Mouse (Mus musculus) CD8-positive naive resting alpha-beta T cell, adult 57 days (primary cell): ENCODE measurements around the gene Orai3. TPM values are rescaled to one million over a fixed set of nuclear protein-coding genes. Genes with fewer than 3 reads are reported as not detected.

Experiments
- total RNA-seq: library from RNA; stranded (reverse); gene quantifications from one replicate; pipeline ENCODE4 v1.2.4, GENCODE M21; 2023

Gene Orai3
- total RNA-seq = 13.8 TPM

DNA sequence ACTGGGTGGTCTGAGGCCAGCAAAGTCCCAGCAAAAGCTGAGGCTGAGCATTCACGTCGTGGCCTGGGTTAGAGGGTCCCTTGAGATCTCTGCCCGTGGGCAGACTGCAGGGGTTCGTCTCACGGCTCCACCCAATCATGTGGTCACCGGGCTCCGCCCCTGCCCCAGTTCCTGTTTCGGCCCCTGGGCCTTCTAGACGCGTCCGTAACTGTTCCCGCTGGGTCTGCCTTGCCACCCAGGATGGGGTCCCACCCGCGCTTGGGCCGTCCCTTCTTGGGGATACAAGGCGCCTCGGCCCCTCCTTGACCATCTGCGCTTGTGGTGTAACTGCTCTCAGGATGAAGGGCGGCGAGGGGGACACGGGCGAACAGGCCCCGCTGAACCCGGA lies at the start of gene Orai3:
Orai3 (plus strand) TSS at position 165 of the 388 bp plus-strand sequence.

DNA sequence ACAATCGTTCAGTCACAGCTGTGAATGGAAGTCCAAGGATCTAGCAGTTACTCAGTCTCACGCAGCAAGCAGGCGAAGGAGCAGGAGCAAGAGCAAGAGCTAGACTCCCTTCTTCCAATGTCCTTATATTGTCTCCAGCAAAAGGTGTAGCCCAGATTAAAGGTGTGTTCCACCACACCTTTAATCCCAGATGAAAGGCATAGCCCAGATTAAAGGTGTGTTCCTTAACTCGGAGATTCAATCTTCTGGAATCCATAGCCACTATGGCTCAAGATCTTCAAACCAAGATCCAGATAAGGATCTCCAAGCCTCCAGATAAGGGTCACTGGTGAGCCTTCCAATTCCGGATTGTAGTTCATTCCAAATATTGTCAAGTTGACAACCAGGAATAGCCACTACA lies 37.5 kb upstream of the Orai3 start, which contains the start of gene Ctf2:
Ctf2 (minus strand) TSS at position 101 of the 400 bp plus-strand sequence.

DNA sequence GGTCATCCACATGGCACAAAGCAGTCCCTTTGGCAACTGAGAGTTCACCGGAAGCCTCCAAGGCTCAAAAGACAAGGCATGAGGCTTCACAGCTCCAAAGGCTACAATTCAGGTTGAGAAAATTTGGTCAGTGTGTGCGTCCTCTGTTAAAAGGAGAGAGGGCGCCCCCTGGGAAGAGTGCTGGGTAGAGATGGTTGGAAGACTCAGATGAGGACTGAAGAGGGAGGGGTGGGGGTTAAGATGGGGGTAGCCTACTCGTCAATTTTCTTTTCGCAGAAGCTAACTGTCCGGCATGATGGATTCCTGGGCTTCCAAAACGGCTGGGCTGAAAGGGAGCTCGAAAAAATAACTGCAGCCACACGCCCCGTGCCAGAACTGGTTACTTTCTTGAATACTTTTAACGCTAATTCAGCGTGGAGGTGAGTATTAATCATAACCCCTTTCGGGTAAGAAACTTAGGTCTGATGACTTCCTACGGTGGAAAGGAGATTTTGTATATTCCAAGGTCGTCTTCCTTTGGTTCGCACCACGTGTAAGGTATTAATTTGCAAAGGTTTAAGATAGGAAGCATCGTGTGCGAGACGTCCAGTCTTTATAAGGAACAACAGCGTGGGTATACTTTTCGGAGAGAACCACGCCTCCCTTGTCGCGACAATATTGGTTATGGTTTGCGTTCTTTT lies 25.1 kb upstream of the Orai3 start, which contains the start of gene Fbxl19:
Fbxl19 (plus strand) TSS at position 178 of the 680 bp plus-strand sequence.

DNA sequence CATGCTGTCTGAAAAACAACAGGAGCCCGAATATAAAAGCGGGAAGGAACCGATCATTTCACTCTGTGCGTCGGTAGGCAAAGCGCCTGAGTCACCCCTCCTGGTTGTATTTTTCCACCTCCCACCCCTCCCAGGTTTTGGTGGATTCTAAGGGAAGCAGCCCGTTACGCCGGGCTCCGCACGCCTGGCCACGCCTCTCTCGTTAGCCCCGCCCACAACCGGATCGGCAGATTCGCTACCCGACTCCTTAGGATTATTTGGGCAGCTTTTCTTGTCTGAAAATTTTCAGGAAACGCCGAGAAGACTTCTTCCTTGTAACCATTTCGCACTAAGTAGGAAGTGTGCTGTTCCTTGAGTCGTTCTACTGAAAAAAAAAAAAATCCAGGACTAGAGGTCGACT lies 6.8 kb downstream of the Orai3 start, which contains the start of gene Setd1a:
Setd1a (plus strand) TSS at position 245 of the 400 bp plus-strand sequence.

DNA sequence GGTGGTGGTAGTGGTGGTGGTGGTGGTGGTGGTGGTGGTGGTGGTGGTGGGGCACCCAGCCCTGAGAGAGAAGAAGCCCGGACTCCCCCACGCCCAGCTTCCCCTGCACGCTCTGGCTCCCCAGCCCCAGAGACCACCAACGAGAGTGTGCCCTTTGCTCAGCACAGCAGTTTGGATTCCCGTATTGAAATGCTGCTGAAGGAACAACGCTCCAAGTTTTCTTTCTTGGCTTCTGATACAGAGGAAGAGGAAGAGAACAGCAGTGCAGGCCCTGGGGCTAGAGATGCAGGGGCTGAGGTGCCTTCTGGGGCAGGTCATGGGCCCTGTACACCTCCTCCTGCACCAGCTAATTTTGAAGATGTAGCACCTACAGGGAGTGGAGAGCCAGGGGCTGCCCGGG lies 15.7 kb downstream of the Orai3 start, which contains the start of gene Gm49388:
Gm49388 (plus strand) TSS at position 301 of the 400 bp plus-strand sequence.

DNA sequence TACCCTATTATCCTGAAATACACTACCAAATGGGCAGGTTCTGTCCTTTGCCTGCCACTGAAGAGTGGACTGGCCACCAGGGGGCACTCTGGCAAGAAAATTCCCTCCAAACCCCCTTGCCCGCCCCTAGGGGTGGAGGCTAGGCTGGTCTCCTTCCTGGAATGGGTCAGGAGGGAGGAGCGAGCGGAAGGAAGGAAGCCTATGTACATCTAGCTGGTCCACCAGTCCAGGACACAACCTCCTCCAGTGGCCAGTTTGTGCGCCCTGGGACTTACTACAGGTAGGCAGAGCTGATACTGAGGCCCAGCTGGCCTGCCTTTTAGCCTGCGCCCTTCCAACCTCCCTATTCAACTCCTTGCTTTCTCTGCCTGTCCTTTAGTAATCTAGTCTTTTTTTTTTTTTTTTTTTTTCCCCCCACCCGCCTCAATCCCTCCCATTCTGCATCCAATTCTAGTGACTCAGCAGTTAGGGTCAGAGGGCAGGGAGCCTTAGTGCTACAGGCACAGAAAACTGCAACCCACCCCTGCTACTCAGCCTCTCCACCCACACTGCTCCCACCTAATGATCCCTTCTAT lies 30.9 kb downstream of the Orai3 start, which contains the start of gene Hsd3b7:
Hsd3b7 (plus strand) TSS at position 170 of the 575 bp plus-strand sequence.

DNA sequence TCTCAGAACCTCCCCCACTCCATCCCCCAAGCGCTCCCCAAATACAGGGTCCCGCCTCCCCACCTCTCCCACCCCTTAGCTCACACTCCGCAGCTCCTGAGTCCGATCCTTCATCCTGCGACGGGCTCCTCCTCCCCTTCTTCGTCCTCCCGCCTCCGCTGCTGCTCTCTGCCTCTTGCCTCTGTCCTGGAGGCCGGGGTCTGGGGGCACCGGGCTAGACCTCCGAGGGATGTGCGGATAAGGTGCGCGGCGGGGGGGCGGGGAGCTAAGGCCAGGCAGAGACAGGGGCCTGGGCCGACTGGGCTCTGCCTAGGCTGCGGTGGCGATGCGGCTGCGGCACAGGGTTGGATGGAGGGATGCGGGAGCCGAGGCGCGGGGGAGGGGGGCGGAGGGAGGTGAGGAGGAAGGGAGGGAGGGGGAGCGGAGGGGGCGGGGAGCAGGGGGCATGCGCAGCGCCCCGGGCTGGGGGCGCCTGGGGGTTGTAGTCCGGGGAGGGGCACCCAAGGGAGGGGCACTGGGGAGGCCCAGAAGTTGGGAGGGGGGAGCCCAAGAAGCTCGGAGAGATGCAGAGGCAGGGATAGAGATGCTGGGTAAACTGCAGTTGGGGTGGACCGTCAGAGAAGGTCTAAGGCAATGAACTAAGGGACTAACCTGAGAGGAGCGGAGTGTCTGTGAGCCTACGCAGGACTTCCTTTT lies 54.7 kb downstream of the Orai3 start, which contains the start of the genes Stx4a and Stx1b:
Stx4a (plus strand) TSS at position 119 of the 696 bp plus-strand sequence.
Stx1b (minus strand) TSS at position 374 of the 696 bp plus-strand sequence.

Other genes with a start within 250 kb of the Orai3 start
- 4.4 TPM for gene Tmem265, start 208.4 kb upstream of the Orai3 start, total RNA-seq
- gene Phkg2, start 196.5 kb upstream of the Orai3 start, total RNA-seq = 149 TPM
- gene Ccdc189, start 181.2 kb upstream of the Orai3 start, total RNA-seq = not detected
- gene Rnf40, start 181.0 kb upstream of the Orai3 start, total RNA-seq = 117 TPM
- 1.9 TPM for gene Zfp629, start 154.0 kb upstream of the Orai3 start, total RNA-seq
- gene Bcl7c, start 60.9 kb upstream of the Orai3 start, total RNA-seq = 25.3 TPM
- not detected for gene Ctf1, start 57.1 kb upstream of the Orai3 start, total RNA-seq
- not detected for gene Ctf2, start 37.6 kb upstream of the Orai3 start, total RNA-seq
- 4.6 TPM for gene Fbxl19, start 25.3 kb upstream of the Orai3 start, total RNA-seq
- gene Setd1a, start 6.9 kb downstream of the Orai3 start, total RNA-seq = 73.7 TPM
- not detected for gene Gm49388, start 15.8 kb downstream of the Orai3 start, total RNA-seq
- gene Hsd3b7, start 30.8 kb downstream of the Orai3 start, total RNA-seq = 3.0 TPM
- 110 TPM for gene Stx4a, start 54.5 kb downstream of the Orai3 start, total RNA-seq
- not detected for gene Stx1b, start 54.7 kb downstream of the Orai3 start, total RNA-seq
- gene Zfp646, start 106.4 kb downstream of the Orai3 start, total RNA-seq = 87.3 TPM
- 23.2 TPM for gene Zfp668, start 107.0 kb downstream of the Orai3 start, total RNA-seq
- gene Prss53, start 121.2 kb downstream of the Orai3 start, total RNA-seq = 0.24 TPM
- gene Gm21974, start 125.6 kb downstream of the Orai3 start, total RNA-seq = not detected
- 13.8 TPM for gene Vkorc1, start 125.8 kb downstream of the Orai3 start, total RNA-seq
- gene Bckdk, start 134.3 kb downstream of the Orai3 start, total RNA-seq = 22.0 TPM
- gene Kat8, start 142.7 kb downstream of the Orai3 start, total RNA-seq = 41.4 TPM
- not detected for gene Prss8, start 160.3 kb downstream of the Orai3 start, total RNA-seq
- gene Prss36, start 176.9 kb downstream of the Orai3 start, total RNA-seq = 1.0 TPM
- gene Fus, start 197.6 kb downstream of the Orai3 start, total RNA-seq = 801 TPM
- 44.5 TPM for gene Pycard, start 224.1 kb downstream of the Orai3 start, total RNA-seq
- gene Trim72, start 234.1 kb downstream of the Orai3 start, total RNA-seq = 1.2 TPM